Mouse (Mus musculus) bone marrow, adult 2 months (tissue): ENCODE measurements at regions not wholly inside any gene's neighbourhood (a gene's known extent, or its start where the extent isn't known, plus 50 kb on each side); places are given as distances from the start of the nearest gene placed in this dataset.

ENCODE experiments used
- CTCF ChIP-seq: fragments of 200-500 bp; IDR thresholded peaks from 2 replicates; pipeline ENCODE4 v1.5.1; 2011; ENCODE audit warnings: low read length, control low read depth; ENCODE audit not compliant: control insufficient read depth, insufficient read depth
- POLR2A ChIP-seq: fragments of 200-500 bp; IDR thresholded peaks from 2 replicates; pipeline ENCODE4 v1.6.1; 2011; ENCODE audit warnings: low read depth, mild to moderate bottlenecking, control low read depth, low read length, borderline replicate concordance; ENCODE audit not compliant: control insufficient read depth

GRCm38 (mm10) chr12:71743345-71743744 is 87.5 kb upstream of the Daam1 start:
- TF ChIP-seq CTCF (no peak), POLR2A (no peak)
